Mouse (Mus musculus) left cerebral cortex, postnatal 14 days (tissue): Measurements from ENCODE around the gene AC124108.1. TPM values are rescaled to one million over a fixed set of nuclear protein-coding genes. Genes with fewer than 3 reads are reported as not detected.
A peak's percentile ranks its signal among the peaks of the same experiment; 100 is the strongest.
"Not testable (repeated sequence)": the region's sequence is repeated elsewhere in the genome, so short reads cannot be mapped to it uniquely, and the experiment has no call there.

Source experiments
- DNase-seq, 2 experiments: peaks; one replicate each; pipeline ENCODE4 v3.0.0; 2021 to 2022; ENCODE audit warnings: low spot score in 2 of 2, mixed read lengths in 1 of 2
- intact Hi-C: fragments of 180-260 bp; cut with DNase I; formaldehyde crosslinking; loops from one replicate; pipeline ENCODE4 v1.15.1; 2025
- total RNA-seq, 2 experiments: library from RNA; stranded (reverse); gene quantifications; 2 replicates each; pipeline ENCODE4 v1.2.3; 2021

Gene AC124108.1
- total RNA-seq, 2 experiments from 2014 or later = 3.7 to 3.9 TPM

DNA sequence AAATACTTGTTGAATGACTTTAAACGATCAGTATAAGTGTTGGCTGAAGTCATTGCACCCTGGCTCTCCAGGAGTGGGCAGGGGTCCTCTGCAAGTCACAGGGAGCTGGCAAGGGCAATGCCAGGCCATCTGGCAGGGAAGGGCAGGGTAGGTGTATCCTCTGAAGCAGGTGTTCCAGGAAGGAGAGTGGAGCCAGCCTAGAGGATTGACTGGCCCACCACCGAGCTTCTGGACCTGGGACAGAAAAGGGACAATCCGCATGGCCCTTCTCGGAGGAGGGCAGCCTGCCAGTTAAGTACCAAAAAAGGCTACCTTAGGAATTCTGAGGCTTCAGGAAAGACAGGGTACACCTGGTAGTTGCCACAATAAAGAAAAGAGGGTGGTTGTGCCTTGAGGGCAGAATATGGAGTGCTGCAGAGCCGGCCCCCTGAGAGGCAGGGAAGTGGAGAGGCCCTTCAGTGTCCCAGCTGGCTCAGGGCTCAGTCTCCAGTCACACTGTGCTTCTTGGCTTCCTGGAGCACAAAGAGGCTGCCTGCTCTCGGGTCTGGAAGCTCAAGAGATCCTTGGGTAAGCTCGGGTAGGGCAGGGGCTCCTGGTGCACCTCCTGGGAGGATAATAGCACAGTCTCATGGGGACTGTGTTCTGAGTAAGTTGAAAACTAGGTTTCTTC is 29.9 kb upstream of the AC124108.1 start:
- DNase-seq = no peak
- intact Hi-C loops = no loop called here

DNA sequence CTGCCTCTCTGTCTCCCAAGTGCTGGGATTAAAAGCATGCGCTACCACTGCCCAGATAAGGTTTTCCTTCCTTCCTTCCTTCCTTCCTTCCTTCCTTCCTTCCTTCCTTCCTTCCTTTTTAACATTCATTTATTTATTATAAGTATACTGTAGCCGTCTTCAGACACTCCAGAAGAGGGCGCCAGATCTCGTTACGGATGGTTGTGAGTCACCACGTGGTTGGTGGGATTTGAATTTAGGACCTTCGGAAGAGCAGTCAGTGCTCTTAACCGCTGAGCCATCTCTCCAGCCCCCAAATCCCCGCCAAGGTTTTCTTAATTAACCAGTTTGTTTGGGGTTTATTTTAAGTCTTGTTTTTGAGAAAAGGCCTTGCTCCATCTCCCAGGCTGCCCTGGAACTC is 28.6 kb upstream of the AC124108.1 start:
- DNase-seq, intact Hi-C loops: not testable (repeated sequence)

DNA sequence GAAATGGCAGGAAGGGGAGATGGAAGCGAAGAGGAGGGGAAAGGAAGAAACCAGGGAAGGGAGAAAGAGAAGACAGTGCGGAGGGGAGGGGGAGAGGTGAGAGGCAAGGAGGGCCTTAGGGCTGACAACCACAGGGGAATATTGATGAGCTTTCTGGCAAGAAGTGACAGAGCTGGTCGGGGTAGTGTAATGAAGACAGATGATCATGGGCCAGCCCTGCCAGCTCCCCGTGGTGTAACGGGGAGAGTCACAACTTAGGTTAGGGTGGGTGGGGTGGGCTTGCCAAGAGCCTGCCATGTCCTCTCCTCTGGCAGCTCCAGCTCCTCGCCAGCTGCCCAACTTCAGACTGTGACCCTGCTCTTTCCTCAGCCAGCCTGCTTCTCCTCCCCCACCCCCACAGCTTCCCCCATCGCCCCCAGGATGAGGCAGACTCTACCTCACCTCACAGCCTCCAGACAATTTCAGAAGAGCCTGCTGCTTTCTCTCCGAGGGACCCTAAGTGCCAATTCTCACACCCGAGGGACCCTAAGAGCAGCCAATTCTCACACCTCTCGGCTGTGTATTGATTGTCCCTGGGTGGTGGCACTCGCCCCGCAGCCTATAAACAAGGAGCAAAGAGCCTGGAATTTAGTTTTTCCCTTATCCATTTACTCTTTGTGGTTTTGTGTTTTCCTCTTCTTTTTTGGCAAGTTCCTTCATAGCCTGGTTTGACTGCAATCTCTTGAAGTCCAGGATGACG is 26.3 kb upstream of the AC124108.1 start:
- intact Hi-C loops = no loop called here
- DNase-seq = no peak

DNA sequence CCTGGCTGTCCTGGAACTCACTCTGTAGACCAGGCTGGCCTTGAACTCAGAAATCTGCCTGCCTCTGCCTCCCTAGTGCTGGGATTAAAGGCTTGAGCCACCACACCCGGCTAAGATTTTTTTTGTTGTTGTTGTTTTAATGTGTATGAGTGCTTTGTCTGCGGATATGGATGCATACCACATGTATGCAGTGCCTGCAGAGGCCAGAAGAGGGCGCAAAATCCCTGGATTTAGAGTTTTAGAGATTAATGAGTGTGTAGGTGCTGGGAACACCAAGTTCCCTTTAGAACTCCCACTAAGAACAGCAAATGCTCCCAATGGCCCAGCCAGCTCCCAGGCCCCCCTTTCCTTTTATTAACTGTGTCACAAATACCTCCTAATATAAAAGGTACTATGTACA is 25.4 kb upstream of the AC124108.1 start:
- no peak for DNase-seq
- intact Hi-C loops = no loop called here

DNA sequence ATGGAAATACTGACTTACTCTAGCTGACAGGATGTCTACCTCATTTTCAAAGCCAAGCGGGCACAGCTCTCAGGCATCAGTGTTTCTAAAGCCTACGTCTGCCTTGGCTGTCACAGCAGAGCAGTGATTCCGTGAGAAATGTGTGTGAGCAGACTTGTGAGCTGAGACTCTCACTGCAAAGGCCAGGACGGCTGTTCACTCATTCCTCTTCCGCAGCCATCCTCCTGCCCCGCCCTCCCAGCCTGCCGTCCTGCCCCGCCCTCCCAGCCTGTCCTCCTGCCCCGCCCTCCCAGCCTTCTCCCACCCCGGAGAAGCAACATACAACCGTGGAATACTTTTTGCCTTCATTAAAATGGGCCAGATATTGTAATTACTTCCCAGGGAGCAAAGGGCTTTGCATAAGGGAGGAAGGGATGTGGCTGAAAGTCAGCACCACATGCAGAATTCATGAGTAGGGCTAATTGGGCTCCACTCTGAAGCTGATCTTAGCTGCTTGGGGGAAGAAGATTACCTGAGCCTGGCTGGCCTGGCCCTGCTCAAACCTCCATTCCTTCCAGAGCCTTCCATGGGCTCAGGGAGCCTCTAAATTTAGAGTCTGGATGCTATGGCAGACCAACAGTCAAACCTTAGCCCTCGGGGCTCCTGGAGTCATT is 23.0 kb upstream of the AC124108.1 start:
- intact Hi-C loops = no loop called here
- DNase-seq = no peak

DNA sequence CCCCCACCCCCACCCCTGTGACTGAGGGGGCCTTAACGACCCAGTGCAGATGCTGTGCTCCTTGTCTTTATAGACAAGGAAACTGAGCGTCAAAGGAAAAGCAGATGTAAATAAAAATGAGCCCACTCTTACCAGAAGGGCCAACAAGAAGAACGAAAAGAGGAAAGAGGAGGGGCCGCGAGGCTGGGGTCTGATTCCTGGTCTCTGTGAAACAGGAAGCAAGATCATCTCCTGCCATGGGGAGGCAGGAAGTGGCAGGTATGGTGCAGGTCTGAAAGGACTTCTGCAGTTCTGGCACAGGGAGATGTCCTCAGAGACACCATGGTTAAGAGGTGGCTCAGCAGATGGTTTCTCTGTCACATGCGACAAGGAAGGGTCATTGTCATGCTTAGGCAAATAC is 20.6 kb upstream of the AC124108.1 start:
- no peak for DNase-seq
- intact Hi-C loops = no loop called here

DNA sequence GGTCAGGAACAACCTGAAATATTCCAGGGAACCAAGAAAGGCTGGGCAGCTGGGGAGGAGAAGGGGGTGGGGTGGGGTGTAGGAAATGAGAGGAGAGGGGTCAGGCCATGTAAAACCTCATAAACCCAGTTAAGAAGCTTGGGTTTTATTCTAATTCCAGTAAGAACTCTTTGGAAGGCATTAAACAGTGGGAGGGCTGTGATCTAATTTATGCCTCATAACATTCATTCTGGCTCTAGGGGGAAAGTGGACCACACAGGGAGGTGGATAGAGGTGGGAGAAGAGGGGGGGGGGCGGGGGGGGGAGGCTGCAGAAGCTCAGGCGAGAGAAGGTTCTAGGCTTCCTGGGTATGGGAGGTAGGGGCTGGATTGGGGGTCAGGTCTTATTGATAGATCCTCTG is 19.6 kb upstream of the AC124108.1 start:
- no peak for DNase-seq
- intact Hi-C loops = no loop called here

DNA sequence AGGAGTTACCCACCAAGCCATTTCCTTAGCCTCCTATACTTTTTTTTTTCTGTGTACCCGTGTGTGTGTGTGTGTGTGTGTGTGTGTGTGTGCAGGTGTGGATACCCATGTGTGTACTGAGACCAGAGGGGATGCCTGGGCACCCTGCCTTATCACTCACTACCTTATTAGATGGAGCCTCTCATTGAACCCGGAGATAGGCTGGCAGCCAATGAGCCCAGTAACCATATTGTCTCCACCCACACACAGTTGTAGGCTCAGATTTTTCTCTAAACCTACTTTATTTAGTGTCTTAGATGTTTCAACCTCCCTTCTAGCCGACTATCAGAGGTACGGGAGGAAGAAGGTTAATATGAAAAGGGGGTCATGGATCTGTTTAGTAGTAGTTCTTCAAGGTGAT is 5.0 kb upstream of the AC124108.1 start:
- intact Hi-C loops = no loop called here
- no peak for DNase-seq

DNA sequence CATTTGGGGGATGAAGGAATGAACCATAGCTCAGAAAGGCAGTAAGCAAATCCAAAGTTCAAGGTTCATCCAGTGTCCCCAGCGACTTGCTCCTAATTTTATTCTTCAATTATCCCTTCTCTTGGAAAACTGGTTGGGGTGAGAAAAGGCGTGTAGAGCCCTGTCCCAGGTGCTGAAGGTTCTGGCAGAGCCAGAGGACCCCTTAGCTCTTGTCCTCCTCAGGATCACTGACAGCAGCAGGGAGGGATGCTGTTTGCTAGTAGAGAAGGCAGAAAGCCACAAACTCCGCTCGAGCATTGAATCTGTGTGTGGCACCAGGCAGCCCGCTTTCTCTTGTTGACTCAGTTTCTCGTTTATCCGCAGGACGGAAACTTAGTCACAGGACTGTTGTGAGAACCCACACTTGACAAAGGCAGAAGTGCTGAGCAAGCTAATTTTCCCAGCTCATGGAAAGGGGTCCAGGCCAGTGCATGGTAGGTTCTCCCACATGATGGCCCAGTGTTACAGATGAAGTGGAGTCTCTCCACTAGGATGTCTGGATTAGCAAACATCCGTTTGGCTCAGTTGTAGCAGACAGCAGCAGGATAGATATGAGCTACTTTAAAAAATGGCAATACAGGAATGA is 2.7 kb upstream of the AC124108.1 start:
- no peak for DNase-seq
- intact Hi-C loops = no loop called here

DNA sequence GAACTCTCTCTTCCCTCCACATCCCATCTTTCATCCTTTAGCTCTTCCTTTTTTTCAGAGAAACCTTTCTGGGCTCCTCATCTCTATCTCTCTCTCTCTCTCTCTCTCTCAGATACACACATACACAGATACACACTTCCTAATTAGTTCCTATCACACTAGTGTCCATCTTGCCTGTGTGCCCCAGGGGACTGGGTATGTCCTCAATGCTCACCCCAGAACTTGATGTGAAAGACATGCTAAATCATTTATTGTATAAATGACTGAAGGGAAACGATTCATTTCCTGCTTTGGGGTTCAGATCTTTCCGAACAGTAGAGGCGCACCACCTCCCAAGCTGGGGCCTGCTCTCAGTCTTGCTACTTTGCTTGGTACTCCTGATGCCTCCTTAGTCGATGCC is 2.0 kb upstream of the AC124108.1 start:
- DNase-seq = no peak
- intact Hi-C loops = no loop called here

DNA sequence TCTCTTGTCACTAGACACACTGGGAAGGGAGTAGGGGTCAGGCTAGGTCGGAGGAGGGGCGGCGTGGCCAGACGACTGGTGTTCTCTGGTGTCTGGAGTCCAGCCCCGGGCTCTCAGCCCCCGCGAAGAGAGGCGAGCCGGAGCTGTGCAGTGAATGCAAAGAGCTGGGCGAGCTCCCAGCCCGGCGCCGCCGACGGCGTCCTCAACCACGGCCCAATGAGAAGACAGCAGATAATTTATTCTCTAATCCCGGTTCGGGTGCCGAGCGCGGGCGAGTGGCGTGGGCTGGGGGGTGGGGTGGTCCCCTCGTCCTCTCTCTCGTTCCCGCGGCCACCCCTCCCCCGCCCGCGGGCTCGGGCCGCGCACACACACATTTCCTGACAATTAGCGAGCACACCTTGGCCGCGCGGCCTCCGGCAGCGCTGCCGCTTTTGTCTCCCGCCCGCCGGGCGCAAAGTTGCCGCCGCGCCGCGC is 1.2 kb upstream of the AC124108.1 start:
- intact Hi-C loops = loop anchor here (5.0 kb wide), 1 partner anchor 33 kb away; no protein-coding TSS in a partner anchor
- peak; percentile 68 to 77 for DNase-seq

DNA sequence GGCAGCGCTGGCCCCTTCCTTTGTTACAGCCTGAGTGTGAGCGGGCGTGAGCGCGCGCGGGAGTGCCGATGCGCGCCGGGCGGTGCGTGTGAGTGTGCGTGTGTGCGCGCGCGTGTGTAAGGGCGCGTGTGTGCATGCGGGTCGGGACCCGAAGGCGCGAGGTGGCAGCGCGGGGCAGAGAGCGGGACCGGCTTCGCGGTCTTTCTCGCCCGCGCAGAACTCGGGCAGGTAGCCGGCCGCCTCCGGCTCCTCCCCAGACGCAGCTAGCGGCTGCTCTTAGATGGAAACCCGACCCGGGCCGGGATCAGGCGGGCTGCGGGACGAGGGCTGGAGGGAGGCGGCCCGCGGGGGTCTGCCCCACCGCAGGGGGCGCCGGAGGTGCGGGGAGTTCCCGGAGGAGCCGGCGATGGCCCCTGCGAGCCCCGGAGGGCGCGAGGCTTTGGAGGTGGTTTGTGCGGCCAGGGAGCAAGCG is 600 bp upstream of the AC124108.1 start:
- DNase-seq = no peak
- intact Hi-C loops = loop anchor here (5.0 kb wide), 1 partner anchor 33 kb away; no protein-coding TSS in a partner anchor

DNA sequence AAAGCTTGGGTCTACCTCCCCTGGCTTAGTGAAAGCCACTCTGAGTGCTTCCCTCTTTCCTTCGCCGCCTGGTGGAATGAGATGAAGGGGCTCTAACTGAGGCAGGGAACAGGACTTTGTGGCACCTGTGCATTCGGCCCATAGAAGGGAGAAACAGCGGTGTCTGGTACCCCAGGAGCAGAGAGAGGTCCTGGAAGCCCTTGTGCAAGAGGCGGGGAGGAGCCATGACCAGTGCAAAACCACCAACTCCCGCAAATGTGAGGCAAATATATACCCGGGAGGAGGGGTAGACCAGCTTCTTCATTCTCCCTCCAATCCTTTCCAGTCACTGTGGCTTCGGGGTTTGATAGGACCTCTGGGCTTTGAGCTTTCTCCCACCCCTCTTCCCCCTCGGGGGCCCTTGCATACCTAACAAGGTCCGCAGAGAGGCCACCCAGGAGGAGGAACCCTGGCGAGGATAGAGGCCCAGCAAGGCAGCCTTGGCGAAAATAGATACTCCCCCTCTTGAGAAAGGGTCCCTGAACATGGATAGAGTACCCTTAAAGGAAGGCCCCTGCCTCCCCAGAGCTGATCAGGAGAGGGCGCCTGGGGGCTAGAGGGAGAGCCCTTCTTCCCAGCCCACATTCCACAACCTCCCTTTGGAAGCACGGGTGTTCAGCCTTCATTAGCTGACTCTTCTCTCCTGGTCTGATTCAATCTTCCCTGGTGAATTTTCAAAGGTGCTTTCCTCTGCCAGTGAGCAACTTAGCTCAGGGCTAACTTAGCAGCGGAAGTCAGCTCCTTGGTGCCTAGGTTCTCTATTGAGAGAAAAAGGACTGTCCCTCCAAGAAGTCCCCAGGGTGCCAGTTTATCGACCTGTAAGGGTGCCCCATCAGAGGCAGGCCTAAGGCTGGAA is 776 bp downstream of the AC124108.1 start:
- intact Hi-C loops = loop anchor here (5.0 kb wide), 1 partner anchor 35 kb away; no protein-coding TSS in a partner anchor
- no peak for DNase-seq

DNA sequence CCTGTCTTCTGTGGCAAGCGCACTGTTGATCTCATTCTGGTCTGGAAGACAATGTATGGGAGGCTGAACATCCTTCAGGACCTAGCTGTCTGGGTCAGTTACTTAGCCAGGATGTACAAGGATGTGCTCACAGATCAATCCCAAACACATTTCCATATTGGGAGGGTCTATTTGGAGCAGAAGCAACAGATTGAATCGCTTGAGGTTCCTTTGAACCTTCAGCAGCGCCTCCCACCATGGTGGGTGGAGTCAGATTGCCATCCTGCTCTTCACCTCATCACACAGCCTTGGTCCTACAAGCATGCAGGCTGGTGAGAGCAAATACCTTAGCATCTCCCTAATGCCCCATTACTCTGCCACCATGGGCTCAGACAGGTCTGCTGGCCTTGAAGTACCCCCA is 2.5 kb downstream of the AC124108.1 start:
- no peak for DNase-seq
- intact Hi-C loops = loop anchor here (5.0 kb wide), 1 partner anchor 37 kb away; no protein-coding TSS in a partner anchor

DNA sequence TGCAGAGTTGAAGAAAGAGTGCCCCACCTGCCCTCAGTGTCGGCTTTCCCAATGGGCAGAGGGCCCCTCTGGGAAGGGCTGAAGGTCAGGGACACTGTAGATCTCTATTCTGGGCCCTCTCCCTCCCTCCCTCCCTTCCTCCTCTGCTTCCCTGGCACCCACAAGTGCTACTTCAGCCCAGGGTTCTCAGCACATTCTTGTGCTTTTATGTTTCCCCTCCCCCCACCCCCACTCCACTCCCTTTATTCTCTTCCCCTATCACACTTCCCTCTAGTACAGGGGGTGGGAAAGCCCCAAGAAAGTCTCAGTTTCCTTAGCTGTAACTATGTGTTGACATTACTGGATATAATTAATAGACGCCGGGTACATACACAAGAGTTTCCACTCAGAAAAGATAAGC is 3.4 kb downstream of the AC124108.1 start:
- no peak for DNase-seq
- intact Hi-C loops = loop anchor here (5.0 kb wide), 1 partner anchor 37 kb away; no protein-coding TSS in a partner anchor

DNA sequence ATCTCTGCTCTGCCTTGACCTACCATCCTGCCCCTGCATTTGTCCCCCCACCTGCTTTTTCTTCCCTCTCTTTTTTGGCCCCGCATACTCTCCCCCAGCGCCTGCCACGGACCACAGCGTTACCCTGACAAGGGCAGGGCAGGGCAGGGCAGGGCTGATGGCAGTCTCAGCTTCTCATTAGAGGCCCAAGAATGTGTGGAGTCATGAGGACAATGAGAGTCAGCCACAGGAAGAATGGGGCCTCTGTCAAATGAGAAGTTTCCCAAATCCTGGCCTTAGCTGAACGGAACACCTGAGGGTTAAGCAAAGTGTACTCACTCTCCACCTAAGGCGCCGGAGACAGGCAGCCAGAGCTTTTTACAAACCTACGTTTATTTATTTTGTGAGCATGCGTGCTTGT is 3.8 kb downstream of the AC124108.1 start:
- intact Hi-C loops = no loop called here
- no peak for DNase-seq

DNA sequence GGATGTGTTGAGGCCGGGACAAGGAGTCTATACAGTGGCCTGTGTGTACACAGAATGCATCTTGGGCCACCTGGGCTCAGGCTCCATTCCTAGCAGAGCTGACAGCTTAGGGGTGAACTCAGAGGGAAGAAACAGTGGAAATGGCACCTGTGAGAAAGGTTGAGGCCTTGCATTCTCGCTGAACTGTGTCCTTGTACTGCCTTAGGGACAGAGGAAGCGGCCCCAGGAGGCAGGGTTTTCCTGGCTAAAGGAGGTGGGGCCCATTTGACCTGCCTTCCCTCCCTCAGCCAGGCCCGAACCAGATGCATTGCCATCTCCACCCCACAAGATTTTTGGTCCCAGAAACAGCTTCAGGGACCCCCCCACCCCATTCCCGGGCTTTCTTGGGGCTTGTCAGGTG is 4.4 kb downstream of the AC124108.1 start:
- intact Hi-C loops = no loop called here
- DNase-seq = no peak

DNA sequence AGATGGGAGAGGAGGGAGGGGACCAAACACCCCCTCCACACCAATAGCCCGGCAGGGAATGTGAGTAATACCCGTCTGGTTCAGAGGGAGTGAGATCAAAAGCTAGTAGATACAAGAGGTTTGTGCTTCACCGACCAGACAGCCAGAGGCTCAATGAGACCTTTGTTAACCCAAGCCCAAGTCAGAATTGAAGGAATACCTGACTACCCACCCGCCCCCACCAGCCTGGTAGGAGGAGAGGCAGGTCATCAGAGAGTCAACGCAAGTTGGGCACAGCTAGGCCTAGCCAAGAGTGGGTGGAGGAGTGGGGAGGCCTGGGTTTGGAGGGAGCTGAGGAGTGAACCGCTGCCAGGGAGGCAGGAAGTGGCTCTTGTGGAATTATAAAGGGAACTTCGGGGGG is 5.1 kb downstream of the AC124108.1 start:
- no peak for DNase-seq
- intact Hi-C loops = no loop called here

DNA sequence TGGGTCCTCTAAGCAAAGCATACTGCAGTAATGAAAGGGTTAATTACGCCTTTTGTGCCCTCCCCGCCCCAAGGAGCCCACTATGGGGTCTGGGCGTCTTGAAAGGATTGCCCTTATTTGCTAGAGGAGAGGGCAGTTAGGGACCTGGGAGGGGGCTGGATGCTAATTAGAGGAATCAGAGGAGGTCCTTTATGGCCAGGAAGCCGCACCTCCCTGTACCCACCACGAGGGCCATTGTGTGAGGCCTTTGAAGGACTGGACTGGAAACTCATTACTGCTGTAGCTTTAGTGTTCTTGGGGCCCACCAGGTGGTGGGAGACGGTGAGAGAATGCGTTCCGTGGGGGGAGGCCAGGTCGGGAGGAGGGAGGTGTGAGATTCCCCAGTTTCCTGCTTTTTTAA is 6.4 kb downstream of the AC124108.1 start:
- intact Hi-C loops = no loop called here
- no peak for DNase-seq
